Mouse (Mus musculus): ENCODE data around the gene Syt16. TPM values are rescaled to one million over a fixed set of nuclear protein-coding genes. Genes with fewer than 3 reads are reported as not detected.
A peak's percentile ranks its signal among the peaks of the same experiment; 100 is the strongest.

The Syt16 gene
- polyA plus RNA-seq, 1 experiment from 2014 or later = 7.0 TPM

- no peak overlapping the region for H3K9ac ChIP-seq (ENCODE audit: low read length)
- no peak overlapping the region for H3K4me2 ChIP-seq
- no peak overlapping the region for H3K27ac ChIP-seq (ENCODE audit: low read depth, low read length)
- ATAC-seq (ENCODE audit: low FRiP score) (no peak), DNase-seq (ENCODE audit: low spot score, missing footprints) (no peak)
- no peaks in the 10 kb centered on the region for H3K36me3 ChIP-seq (ENCODE audit: control insufficient read depth, insufficient read depth, low read length)
- no peaks in the 10 kb centered on the region for H3K4me1 ChIP-seq (ENCODE audit: control insufficient read depth, insufficient read depth, low read length)
- no peaks in the 10 kb centered on the region for H3K9me3 ChIP-seq (ENCODE audit: control insufficient read depth, low read length)
- no peaks in the 10 kb centered on the region for H3K27me3 ChIP-seq (ENCODE audit: control insufficient read depth, insufficient read depth, low read length)
- WGBS = 86% methylated on average over 2 of the region's 2 CpGs
- no peak overlapping the region for H3K4me3 ChIP-seq (ENCODE audit: low read depth, low read length)
Measured at GRCm38 (mm10) chr12:74163080-74163479, 165.6 kb downstream of the Syt16 start.

DNA sequence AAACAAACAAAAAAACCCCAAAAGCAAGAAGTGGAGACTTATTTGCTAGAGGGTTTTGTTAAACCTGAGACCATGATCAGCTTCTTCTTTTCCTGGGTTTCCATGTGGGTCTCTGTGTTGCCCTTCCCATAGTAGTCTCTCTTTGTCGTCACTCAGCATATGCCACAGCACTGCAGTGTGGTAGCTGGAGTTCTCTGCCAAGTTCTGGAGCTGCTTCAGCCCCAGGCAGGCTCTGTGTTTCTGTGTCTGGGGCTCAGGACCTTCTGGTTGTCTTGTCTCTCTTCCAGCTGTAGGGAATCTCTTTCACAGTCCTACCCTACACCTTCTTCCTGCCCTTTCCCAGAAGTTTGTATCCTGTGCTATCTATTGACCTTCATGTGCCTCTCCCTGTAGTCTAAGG lies 173.8 kb downstream of the Syt16 start:
- ATAC-seq (ENCODE audit: low FRiP score) (no peak), DNase-seq (ENCODE audit: low spot score, missing footprints) (no peak)
- Histone ChIP-seq H3K9me3 (ENCODE audit: control insufficient read depth, low read length) (no peaks in the 10 kb centered on the region), H3K27me3 (ENCODE audit: control insufficient read depth, insufficient read depth, low read length) (no peaks in the 10 kb centered on the region), H3K36me3 (ENCODE audit: control insufficient read depth, insufficient read depth, low read length) (no peaks in the 10 kb centered on the region), H3K4me2 (no peak overlapping the region), H3K4me3 (ENCODE audit: low read depth, low read length) (no peak overlapping the region), H3K4me1 (ENCODE audit: control insufficient read depth, insufficient read depth, low read length) (peaks cover 5% of the 10 kb centered on the region; the same call in 1 of the 2 replicates), H3K9ac (ENCODE audit: low read length) (no peak overlapping the region), H3K27ac (ENCODE audit: low read depth, low read length) (no peak overlapping the region)
- 79% methylated on average over 1 of the region's 1 CpGs for WGBS

DNA sequence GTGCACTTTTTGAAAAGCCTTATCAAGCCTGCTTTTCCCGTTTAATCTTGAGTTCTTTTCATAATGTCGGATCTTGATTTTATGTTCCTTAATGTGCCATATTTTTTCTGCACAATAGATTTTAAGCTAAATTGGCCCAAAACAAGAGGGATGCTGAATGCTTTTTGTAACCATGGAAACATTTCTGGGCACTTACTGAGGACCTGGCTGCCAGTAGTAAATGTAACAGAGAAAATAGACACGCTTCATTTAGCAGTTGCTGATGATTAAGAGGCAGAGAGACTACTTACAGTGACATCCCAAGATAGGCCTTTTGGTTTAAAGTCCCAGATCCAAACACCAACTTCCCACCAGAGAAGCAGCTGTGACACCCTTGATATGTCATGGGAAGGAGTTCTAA lies 176.4 kb downstream of the Syt16 start:
- H3K4me3 ChIP-seq (ENCODE audit: low read depth, low read length) = no peak overlapping the region
- H3K9ac ChIP-seq (ENCODE audit: low read length) = no peak overlapping the region
- no peaks in the 10 kb centered on the region for H3K36me3 ChIP-seq (ENCODE audit: control insufficient read depth, insufficient read depth, low read length)
- no peak for ATAC-seq (ENCODE audit: low FRiP score)
- H3K4me2 ChIP-seq = no peak overlapping the region
- WGBS = 50% methylated on average over 3 of the region's 3 CpGs
- no peaks in the 10 kb centered on the region for H3K27me3 ChIP-seq (ENCODE audit: control insufficient read depth, insufficient read depth, low read length)
- no peak for DNase-seq (ENCODE audit: low spot score, missing footprints)
- peaks cover 5% of the 10 kb centered on the region; the same call in 1 of the 2 replicates for H3K4me1 ChIP-seq (ENCODE audit: control insufficient read depth, insufficient read depth, low read length)
- no peaks in the 10 kb centered on the region for H3K9me3 ChIP-seq (ENCODE audit: control insufficient read depth, low read length)
- no peak overlapping the region for H3K27ac ChIP-seq (ENCODE audit: low read depth, low read length)

DNA sequence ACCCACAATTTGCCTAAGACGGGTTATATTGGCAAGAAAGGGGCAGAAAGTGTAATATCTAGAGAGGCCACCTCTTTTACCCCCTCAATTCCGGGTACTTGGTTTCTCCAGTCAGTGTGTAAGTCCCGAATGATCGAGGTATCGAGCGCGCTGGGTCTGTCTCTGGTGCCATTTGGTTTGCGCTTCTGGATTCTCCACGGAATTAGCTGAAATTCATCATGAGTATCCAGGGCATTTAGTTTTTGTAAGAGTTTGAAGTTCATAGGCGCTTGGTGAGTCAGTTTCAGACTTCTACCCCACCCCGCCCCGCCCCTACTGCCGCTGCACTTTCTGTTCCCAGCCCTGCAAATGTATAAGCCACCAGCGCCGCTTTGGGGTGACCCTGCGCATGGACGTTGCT lies 187.1 kb downstream of the Syt16 start:
- ATAC-seq (ENCODE audit: low FRiP score) (no peak), DNase-seq (ENCODE audit: low spot score, missing footprints) (peak; percentile 82)
- Histone ChIP-seq H3K9ac (ENCODE audit: low read length) (no peak overlapping the region), H3K9me3 (ENCODE audit: control insufficient read depth, low read length) (no peaks in the 10 kb centered on the region), H3K4me3 (ENCODE audit: low read depth, low read length) (no peak overlapping the region), H3K27me3 (ENCODE audit: control insufficient read depth, insufficient read depth, low read length) (no peaks in the 10 kb centered on the region), H3K4me2 (no peak overlapping the region), H3K4me1 (ENCODE audit: control insufficient read depth, insufficient read depth, low read length) (peaks cover 3% of the 10 kb centered on the region; the same call in 1 of the 2 replicates), H3K36me3 (ENCODE audit: control insufficient read depth, insufficient read depth, low read length) (no peaks in the 10 kb centered on the region), H3K27ac (ENCODE audit: low read depth, low read length) (no peak overlapping the region)
- WGBS = 74% methylated on average over 17 of the region's 17 CpGs

DNA sequence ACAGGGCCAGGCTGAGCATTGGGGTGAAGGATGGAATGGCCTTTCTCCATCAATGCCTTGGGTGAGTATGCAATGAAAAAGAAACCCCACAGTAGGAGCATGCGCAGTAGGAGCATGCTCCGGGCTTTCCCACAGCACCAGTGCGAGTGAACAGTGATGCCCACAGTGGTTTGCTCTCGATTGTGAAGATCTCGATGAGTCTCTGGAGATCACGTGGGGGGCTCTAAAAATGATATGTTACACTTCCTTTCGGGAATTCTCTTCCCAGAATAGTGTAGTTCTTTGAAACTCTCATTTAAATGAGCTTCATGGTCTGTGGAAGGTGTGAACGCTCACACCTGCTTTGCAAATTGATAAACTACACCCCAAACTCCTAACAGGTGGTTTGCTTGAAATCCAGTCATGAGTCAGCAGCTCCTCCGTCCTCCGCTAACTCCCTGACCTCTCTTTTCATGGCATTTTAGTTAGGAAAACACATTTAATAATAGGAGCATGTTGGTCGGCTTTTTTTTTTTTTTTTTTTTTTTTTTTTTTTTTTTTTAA lies 190.9 kb downstream of the Syt16 start:
- Histone ChIP-seq H3K9me3 (ENCODE audit: control insufficient read depth, low read length) (no peaks in the 10 kb centered on the region), H3K27me3 (ENCODE audit: control insufficient read depth, insufficient read depth, low read length) (no peaks in the 10 kb centered on the region), H3K4me2 (no peak overlapping the region), H3K36me3 (ENCODE audit: control insufficient read depth, insufficient read depth, low read length) (no peaks in the 10 kb centered on the region), H3K4me3 (ENCODE audit: low read depth, low read length) (no peak overlapping the region), H3K9ac (ENCODE audit: low read length) (no peak overlapping the region), H3K4me1 (ENCODE audit: control insufficient read depth, insufficient read depth, low read length) (peaks cover 3% of the 10 kb centered on the region; the same call in 1 of the 2 replicates), H3K27ac (ENCODE audit: low read depth, low read length) (no peak overlapping the region)
- WGBS = 79% methylated on average over 11 of the region's 11 CpGs
- ATAC-seq (ENCODE audit: low FRiP score) = no peak
- DNase-seq (ENCODE audit: low spot score, missing footprints) = no peak

GRCm38 (mm10) chr12:74188815-74189214 lies 191.4 kb downstream of the Syt16 start:
- Histone ChIP-seq H3K9me3 (ENCODE audit: control insufficient read depth, low read length) (no peaks in the 10 kb centered on the region), H3K4me3 (ENCODE audit: low read depth, low read length) (no peak overlapping the region), H3K4me1 (ENCODE audit: control insufficient read depth, insufficient read depth, low read length) (peaks cover 3% of the 10 kb centered on the region; the same call in 1 of the 2 replicates), H3K9ac (ENCODE audit: low read length) (no peak overlapping the region), H3K36me3 (ENCODE audit: control insufficient read depth, insufficient read depth, low read length) (no peaks in the 10 kb centered on the region), H3K27me3 (ENCODE audit: control insufficient read depth, insufficient read depth, low read length) (no peaks in the 10 kb centered on the region), H3K4me2 (no peak overlapping the region), H3K27ac (ENCODE audit: low read depth, low read length) (no peak overlapping the region)
- WGBS = 34% methylated on average over 7 of the region's 7 CpGs
- ATAC-seq (ENCODE audit: low FRiP score) = peak; percentile 70
- peak; percentile 84 for DNase-seq (ENCODE audit: low spot score, missing footprints)

GRCm38 (mm10) chr12:74189840-74190239 lies 192.4 kb downstream of the Syt16 start:
- 71% methylated on average over 4 of the region's 4 CpGs for WGBS
- DNase-seq (ENCODE audit: low spot score, missing footprints) (peak; percentile 44), ATAC-seq (ENCODE audit: low FRiP score) (0 out of 2 replicates have a peak, but pooled peaks have one; percentile 19)
- H3K27ac ChIP-seq (ENCODE audit: low read depth, low read length) = no peak overlapping the region
- H3K4me1 ChIP-seq (ENCODE audit: control insufficient read depth, insufficient read depth, low read length) = peaks cover 3% of the 10 kb centered on the region; the same call in 1 of the 2 replicates
- H3K9ac ChIP-seq (ENCODE audit: low read length) = no peak overlapping the region
- H3K4me3 ChIP-seq (ENCODE audit: low read depth, low read length) = no peak overlapping the region
- no peak overlapping the region for H3K4me2 ChIP-seq
- H3K9me3 ChIP-seq (ENCODE audit: control insufficient read depth, low read length) = no peaks in the 10 kb centered on the region
- no peaks in the 10 kb centered on the region for H3K36me3 ChIP-seq (ENCODE audit: control insufficient read depth, insufficient read depth, low read length)
- no peaks in the 10 kb centered on the region for H3K27me3 ChIP-seq (ENCODE audit: control insufficient read depth, insufficient read depth, low read length)

DNA sequence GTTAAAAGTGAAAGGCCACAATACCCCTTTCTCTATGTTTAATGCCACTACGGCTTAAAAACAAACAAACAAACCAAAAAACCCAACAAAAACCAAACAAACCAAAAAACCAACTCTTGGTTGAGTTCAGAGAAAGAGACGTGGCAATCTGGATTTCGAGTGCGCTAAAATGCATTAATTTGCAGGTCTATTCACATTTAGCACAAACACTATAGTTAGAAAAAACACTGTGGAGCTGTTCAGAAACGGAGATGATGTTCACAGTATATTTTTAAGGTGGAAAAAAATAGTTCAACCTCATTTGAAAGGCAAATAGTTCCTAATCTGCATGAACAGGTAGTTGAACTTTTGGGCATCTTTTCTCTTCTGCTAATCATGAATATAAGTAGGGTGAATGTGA lies 192.8 kb downstream of the Syt16 start:
- no peaks in the 10 kb centered on the region for H3K27me3 ChIP-seq (ENCODE audit: control insufficient read depth, insufficient read depth, low read length)
- no peak overlapping the region for H3K27ac ChIP-seq (ENCODE audit: low read depth, low read length)
- ATAC-seq (ENCODE audit: low FRiP score) (no peak), DNase-seq (ENCODE audit: low spot score, missing footprints) (no peak)
- no peak overlapping the region for H3K9ac ChIP-seq (ENCODE audit: low read length)
- H3K4me3 ChIP-seq (ENCODE audit: low read depth, low read length) = no peak overlapping the region
- no peaks in the 10 kb centered on the region for H3K36me3 ChIP-seq (ENCODE audit: control insufficient read depth, insufficient read depth, low read length)
- WGBS = 89% methylated on average over 5 of the region's 5 CpGs
- no peaks in the 10 kb centered on the region for H3K9me3 ChIP-seq (ENCODE audit: control insufficient read depth, low read length)
- H3K4me2 ChIP-seq = no peak overlapping the region
- H3K4me1 ChIP-seq (ENCODE audit: control insufficient read depth, insufficient read depth, low read length) = peaks cover 3% of the 10 kb centered on the region; the same call in 1 of the 2 replicates

DNA sequence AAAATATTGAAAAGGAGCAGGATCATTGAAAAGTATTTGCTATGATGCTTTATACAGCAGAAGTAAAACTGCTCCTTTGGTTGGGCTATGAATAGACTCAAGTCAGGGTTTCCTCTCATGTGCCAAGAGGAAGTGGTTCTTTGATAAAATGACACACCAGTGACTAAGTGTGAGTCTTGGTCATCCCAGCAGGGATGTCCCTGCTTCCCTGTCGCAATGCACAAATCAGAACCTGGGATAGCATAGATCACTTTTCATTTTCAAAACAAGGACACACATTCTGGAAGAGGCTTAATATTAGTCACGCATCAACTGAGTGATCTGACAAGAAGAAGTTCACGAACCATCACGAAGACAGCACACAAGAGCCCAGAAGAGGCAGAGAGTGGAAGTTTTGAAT lies 195.1 kb downstream of the Syt16 start:
- no peaks in the 10 kb centered on the region for H3K27me3 ChIP-seq (ENCODE audit: control insufficient read depth, insufficient read depth, low read length)
- peaks cover 3% of the 10 kb centered on the region; the same call in 1 of the 2 replicates for H3K4me1 ChIP-seq (ENCODE audit: control insufficient read depth, insufficient read depth, low read length)
- H3K36me3 ChIP-seq (ENCODE audit: control insufficient read depth, insufficient read depth, low read length) = no peaks in the 10 kb centered on the region
- 75% methylated on average over 4 of the region's 4 CpGs for WGBS
- no peak overlapping the region for H3K4me2 ChIP-seq
- ATAC-seq (ENCODE audit: low FRiP score) (no peak), DNase-seq (ENCODE audit: low spot score, missing footprints) (peak; percentile 65)
- no peaks in the 10 kb centered on the region for H3K9me3 ChIP-seq (ENCODE audit: control insufficient read depth, low read length)
- H3K27ac ChIP-seq (ENCODE audit: low read depth, low read length) = no peak overlapping the region
- no peak overlapping the region for H3K4me3 ChIP-seq (ENCODE audit: low read depth, low read length)
- no peak overlapping the region for H3K9ac ChIP-seq (ENCODE audit: low read length)
